Mouse (Mus musculus) liver, embryonic 18 days (tissue): ENCODE results near the gene Tchh. TPM values are rescaled to one million over a fixed set of nuclear protein-coding genes. Genes with fewer than 3 reads are reported as not detected.

Source experiments
- polyA plus RNA-seq: library from polyadenylated mRNA; depleted of rRNA; stranded (reverse); fragments of >200 nt; gene quantifications from 2 replicates; pipeline ENCODE4 v1.2.3, GENCODE M21; 2012; rRNA removed

Gene Tchh
- 0.05 and 0.06 TPM in 2 replicates for polyA plus RNA-seq

GRCm38 (mm10) chr3:93442030-93442429, at the start of gene Tchh:
Gene Tchh (plus strand): TSS chr3:93442330.

GRCm38 (mm10) chr3:93393366-93393765, 48.8 kb upstream of the Tchh start, which contains the start of gene Rptn:
Gene Rptn (plus strand): TSS chr3:93393699.

GRCm38 (mm10) chr3:93468561-93468960, 26.4 kb downstream of the Tchh start, which contains the start of gene Tchhl1:
Gene Tchhl1 (plus strand): TSS chr3:93468754.

Other genes with a start within 250 kb of the Tchh start
- gene Flg2, start 245.1 kb upstream of the Tchh start, polyA plus RNA-seq, result not detected in 2 replicates
- not detected in 2 replicates for gene Flg, start 168.8 kb upstream of the Tchh start, polyA plus RNA-seq
- not detected in 2 replicates for gene Hrnr, start 122.6 kb upstream of the Tchh start, polyA plus RNA-seq
- gene Rptn, start 48.6 kb upstream of the Tchh start, polyA plus RNA-seq, result 0.05 TPM in 2 replicates
- not detected in 2 replicates for gene Tchhl1, start 26.4 kb downstream of the Tchh start, polyA plus RNA-seq
- gene S100a11, start 78.2 kb downstream of the Tchh start, polyA plus RNA-seq, result 129 and 140 TPM in 2 replicates
- gene S100a10, start 112.8 kb downstream of the Tchh start, polyA plus RNA-seq, result 42.7 and 56.0 TPM in 2 replicates
- gene Tdpoz2, start 210.4 kb downstream of the Tchh start, polyA plus RNA-seq, result not detected in 2 replicates
- gene Tdpoz1, start 234.0 kb downstream of the Tchh start, polyA plus RNA-seq, result not detected in 2 replicates